Mouse (Mus musculus): ENCODE data around the gene Ttll12. TPM values are rescaled to one million over a fixed set of nuclear protein-coding genes. Genes with fewer than 3 reads are reported as not detected.

Ttll12 gene
- total RNA-seq (2014; rRNA removed; ENCODE audit: low replicate concordance) (14.7 and 15.9 TPM in 2 replicates), polyA plus RNA-seq (2015; fragmentation: Nextera tagmentation; extraction: Ambion mirVana) (7.8 and 8.6 TPM in 2 replicates)

- H3K27me3 ChIP-seq (ENCODE audit: control insufficient read depth, insufficient read depth, low read length), result no peaks in the 10 kb centered on the region
- TF ChIP-seq CTCF (IDR thresholded peaks at IDR 0.05; ENCODE audit: low read depth), result no peak
- no peak for TF ChIP-seq EP300 (IDR thresholded peaks at IDR 0.05; ENCODE audit: low read depth)
- H3K9ac ChIP-seq (replicated peaks; ENCODE audit: low read depth, low read length), result peak within 1 kb of the TSS; percentile 60
- under 1% methylated on average over 68 of the region's 68 CpGs for WGBS
- peak within 1 kb of the TSS; percentile 62 for H3K4me2 ChIP-seq (ENCODE audit: low read depth, low read length)
- H3K27ac ChIP-seq (ENCODE audit: low read depth), result no peak within 1 kb of the TSS
- H3K4me1 ChIP-seq (ENCODE audit: control insufficient read depth, insufficient read depth), result 0 out of 2 replicates have a peak, but pooled peaks cover 4% of the 10 kb centered on the region
- no peaks in the 10 kb centered on the region for H3K9me3 ChIP-seq (replicated peaks; ENCODE audit: control insufficient read depth, low read length)
- H3K36me3 ChIP-seq (replicated peaks; ENCODE audit: control insufficient read depth, insufficient read depth, low read length), result no peaks in the 10 kb centered on the region
- ATAC-seq (ENCODE audit: insufficient read depth, low read depth), result peak; percentile 95
- DNase-seq (ENCODE audit: low spot score), result peak; percentile 95
- peak within 1 kb of the TSS; percentile 69 for H3K4me3 ChIP-seq (ENCODE audit: low read depth, low read length)
Measured at GRCm38 (mm10) chr15:83594513-83595363, at the start of gene Ttll12. Ttll12 (minus strand) TSS chr15:83595157.

GRCm38 (mm10) chr15:83642518-83642917, 47.6 kb upstream of the Ttll12 start:
- H3K27ac ChIP-seq (ENCODE audit: low read depth), result no peak overlapping the region
- no peaks in the 10 kb centered on the region for H3K27me3 ChIP-seq (ENCODE audit: control insufficient read depth, insufficient read depth, low read length)
- no peaks in the 10 kb centered on the region for H3K4me1 ChIP-seq (ENCODE audit: control insufficient read depth, insufficient read depth)
- TF ChIP-seq CTCF (IDR thresholded peaks at IDR 0.05; ENCODE audit: low read depth), result no peak
- no peak for TF ChIP-seq EP300 (IDR thresholded peaks at IDR 0.05; ENCODE audit: low read depth)
- no peak overlapping the region for H3K4me3 ChIP-seq (ENCODE audit: low read depth, low read length)
- 91% methylated on average over 6 of the region's 6 CpGs for WGBS
- H3K9ac ChIP-seq (replicated peaks; ENCODE audit: low read depth, low read length), result no peak overlapping the region
- H3K4me2 ChIP-seq (ENCODE audit: low read depth, low read length), result no peak overlapping the region
- H3K36me3 ChIP-seq (replicated peaks; ENCODE audit: control insufficient read depth, insufficient read depth, low read length), result no peaks in the 10 kb centered on the region
- no peak for ATAC-seq (ENCODE audit: insufficient read depth, low read depth)
- no peaks in the 10 kb centered on the region for H3K9me3 ChIP-seq (replicated peaks; ENCODE audit: control insufficient read depth, low read length)
- DNase-seq (ENCODE audit: low spot score), result no peak

- TF ChIP-seq EP300 (IDR thresholded peaks at IDR 0.05; ENCODE audit: low read depth) (no peak), CTCF (IDR thresholded peaks at IDR 0.05; ENCODE audit: low read depth) (no peak)
Measured at GRCm38 (mm10) chr15:83640208-83640607, 45.3 kb upstream of the Ttll12 start.

DNA sequence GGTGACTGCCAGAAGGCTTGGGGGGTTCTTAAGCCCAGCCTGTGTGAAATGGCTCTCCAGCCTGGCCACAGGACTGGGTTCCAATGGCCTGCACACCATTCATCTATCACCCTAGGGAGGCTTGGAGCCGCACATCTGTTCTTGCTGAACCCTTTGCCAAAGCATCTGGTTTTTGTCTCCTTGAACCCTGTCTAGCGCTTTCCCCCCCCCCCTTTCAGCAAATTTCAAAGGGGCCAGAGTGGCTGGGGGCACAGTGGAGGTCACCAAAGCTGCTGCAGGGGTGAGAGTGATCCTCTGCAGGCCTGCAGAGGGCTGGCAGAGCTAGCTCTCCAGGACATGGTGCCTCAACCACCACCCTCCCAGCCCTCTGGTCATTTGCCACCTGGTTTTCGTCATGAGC, 44.2 kb upstream of the Ttll12 start:
- DNase-seq (ENCODE audit: low spot score) (peak; percentile 6), ATAC-seq (ENCODE audit: insufficient read depth, low read depth) (peak; percentile 69)
- Histone ChIP-seq H3K36me3 (replicated peaks; ENCODE audit: control insufficient read depth, insufficient read depth, low read length) (no peaks in the 10 kb centered on the region), H3K4me2 (ENCODE audit: low read depth, low read length) (no peak overlapping the region), H3K4me1 (ENCODE audit: control insufficient read depth, insufficient read depth) (no peaks in the 10 kb centered on the region), H3K27ac (ENCODE audit: low read depth) (no peak overlapping the region), H3K4me3 (ENCODE audit: low read depth, low read length) (no peak overlapping the region), H3K9ac (replicated peaks; ENCODE audit: low read depth, low read length) (no peak overlapping the region), H3K27me3 (ENCODE audit: control insufficient read depth, insufficient read depth, low read length) (no peaks in the 10 kb centered on the region), H3K9me3 (replicated peaks; ENCODE audit: control insufficient read depth, low read length) (no peaks in the 10 kb centered on the region)
- TF ChIP-seq EP300 (IDR thresholded peaks at IDR 0.05; ENCODE audit: low read depth) (no peak), CTCF (IDR thresholded peaks at IDR 0.05; ENCODE audit: low read depth) (no peak)
- WGBS, result 27% methylated on average over 3 of the region's 3 CpGs

More at GRCm38 (mm10) chr15:83640208-83640607, 45.3 kb upstream of the Ttll12 start:
- Histone ChIP-seq H3K4me1 (ENCODE audit: control insufficient read depth, insufficient read depth) (no peaks in the 10 kb centered on the region), H3K4me2 (ENCODE audit: low read depth, low read length) (no peak overlapping the region), H3K4me3 (ENCODE audit: low read depth, low read length) (no peak overlapping the region), H3K9ac (replicated peaks; ENCODE audit: low read depth, low read length) (no peak overlapping the region), H3K27me3 (ENCODE audit: control insufficient read depth, insufficient read depth, low read length) (no peaks in the 10 kb centered on the region), H3K9me3 (replicated peaks; ENCODE audit: control insufficient read depth, low read length) (no peaks in the 10 kb centered on the region), H3K36me3 (replicated peaks; ENCODE audit: control insufficient read depth, insufficient read depth, low read length) (no peaks in the 10 kb centered on the region), H3K27ac (ENCODE audit: low read depth) (no peak overlapping the region)
- 48% methylated on average over 4 of the region's 4 CpGs for WGBS
- no peak for ATAC-seq (ENCODE audit: insufficient read depth, low read depth)
- DNase-seq (ENCODE audit: low spot score), result no peak

DNA sequence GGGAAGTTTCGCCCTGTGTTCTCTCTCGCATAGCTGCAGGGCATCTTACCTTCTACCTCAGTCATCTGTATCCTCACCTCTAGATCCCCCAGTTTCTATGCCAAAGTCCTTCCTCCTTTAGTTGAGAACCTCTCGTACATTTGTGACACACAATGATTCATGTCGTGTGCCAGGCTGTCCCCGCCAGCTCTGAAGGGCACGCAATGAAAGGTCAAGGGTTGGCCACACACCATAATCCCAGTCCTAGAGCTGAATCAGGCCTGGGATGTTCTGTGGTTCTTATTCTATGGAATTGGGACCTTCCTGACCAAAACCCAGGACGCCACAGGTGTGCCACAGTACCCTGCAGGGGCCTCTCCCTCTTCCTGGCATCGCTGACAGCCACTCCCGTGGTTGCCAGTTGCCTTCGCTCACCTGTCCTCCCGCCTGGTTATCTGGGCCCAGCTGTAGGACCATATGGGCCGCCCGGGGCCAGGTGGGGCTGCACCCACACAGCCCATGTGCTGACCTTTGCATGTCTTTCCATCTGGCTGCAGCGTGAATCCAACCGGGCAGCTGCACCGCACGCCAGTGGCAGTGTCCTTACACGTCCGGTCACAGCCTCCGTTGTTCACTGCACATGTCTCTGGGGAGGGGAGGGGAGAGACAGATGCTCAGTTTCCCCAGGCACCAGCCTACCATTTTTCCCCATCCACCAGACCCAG, 43.4 kb upstream of the Ttll12 start:
- no peaks in the 10 kb centered on the region for H3K36me3 ChIP-seq (replicated peaks; ENCODE audit: control insufficient read depth, insufficient read depth, low read length)
- H3K9me3 ChIP-seq (replicated peaks; ENCODE audit: control insufficient read depth, low read length), result no peaks in the 10 kb centered on the region
- no peaks in the 10 kb centered on the region for H3K4me1 ChIP-seq (ENCODE audit: control insufficient read depth, insufficient read depth)
- no peak for DNase-seq (ENCODE audit: low spot score)
- no peak overlapping the region for H3K4me3 ChIP-seq (ENCODE audit: low read depth, low read length)
- no peak for ATAC-seq (ENCODE audit: insufficient read depth, low read depth)
- no peak overlapping the region for H3K9ac ChIP-seq (replicated peaks; ENCODE audit: low read depth, low read length)
- H3K27me3 ChIP-seq (ENCODE audit: control insufficient read depth, insufficient read depth, low read length), result no peaks in the 10 kb centered on the region
- WGBS, result 73% methylated on average over 20 of the region's 20 CpGs
- TF ChIP-seq EP300 (IDR thresholded peaks at IDR 0.05; ENCODE audit: low read depth) (no peak), CTCF (IDR thresholded peaks at IDR 0.05; ENCODE audit: low read depth) (no peak)
- H3K27ac ChIP-seq (ENCODE audit: low read depth), result no peak overlapping the region
- H3K4me2 ChIP-seq (ENCODE audit: low read depth, low read length), result no peak overlapping the region
